Mouse (Mus musculus) cortical plate, adult 2 months (tissue): ENCODE results near the gene Rxfp4. TPM values are rescaled to one million over a fixed set of nuclear protein-coding genes. Genes with fewer than 3 reads are reported as not detected.

Experiments used
- H3K27ac ChIP-seq: fragments of 200-500 bp; 2 replicates; pipeline ENCODE4 v1.5.1; 2012; ENCODE audit warnings: low read length, control low read depth, inconsistent platforms; ENCODE audit not compliant: insufficient read depth
- H3K4me1 ChIP-seq: fragments of 200-500 bp; 2 replicates; pipeline ENCODE4 v1.6.1; 2011; ENCODE audit warnings: low read length; ENCODE audit not compliant: control insufficient read depth, insufficient read depth
- H3K4me3 ChIP-seq: fragments of 200-500 bp; 2 replicates; pipeline ENCODE4 v1.5.1; 2011; ENCODE audit warnings: mild to moderate bottlenecking, low read length, control low read depth; ENCODE audit not compliant: insufficient read depth
- CTCF ChIP-seq: fragments of 200-500 bp; IDR thresholded peaks from 2 replicates; pipeline ENCODE4 v1.5.1; 2011; ENCODE audit warnings: mild to moderate bottlenecking, control low read depth, low read length; ENCODE audit not compliant: insufficient read depth; ENCODE audit errors: extremely low read depth
- POLR2A ChIP-seq: fragments of 200-500 bp; IDR thresholded peaks from 2 replicates; pipeline ENCODE4 v1.6.1; 2011; ENCODE audit warnings: mild to moderate bottlenecking, low read length, control low read depth; ENCODE audit not compliant: insufficient read depth; ENCODE audit errors: extremely low read depth
- polyA plus RNA-seq: library from polyadenylated mRNA; depleted of rRNA; stranded (reverse); fragments of >200 nt; gene quantifications from 2 replicates; pipeline ENCODE4 v1.2.3, GENCODE M21; 2012

Rxfp4 gene
- polyA plus RNA-seq, 1 experiment: not detected

- Histone ChIP-seq H3K27ac (no peak overlapping the region), H3K4me1 (no peaks in the 10 kb centered on the region; the same call in 1 of the 2 replicates), H3K4me3 (no peak overlapping the region)
- TF ChIP-seq CTCF (no peak), POLR2A (no peak)
Measured at GRCm38 (mm10) chr3:88653516-88654370, 801 bp upstream of the Rxfp4 start.

- Histone ChIP-seq H3K27ac (no peak overlapping the region), H3K4me3 (no peak overlapping the region), H3K4me1 (no peaks in the 10 kb centered on the region; the same call in 1 of the 2 replicates)
- no peak for TF ChIP-seq CTCF
- TF ChIP-seq POLR2A: no peak
Measured at GRCm38 (mm10) chr3:88651669-88652618, 998 bp downstream of the Rxfp4 start.

- no peak for TF ChIP-seq CTCF
- TF ChIP-seq POLR2A: no peak
- Histone ChIP-seq H3K27ac (no peak overlapping the region), H3K4me1 (no peaks in the 10 kb centered on the region; the same call in 1 of the 2 replicates), H3K4me3 (no peak overlapping the region)
Measured at GRCm38 (mm10) chr3:88650713-88651504, 2.0 kb downstream of the Rxfp4 start.

- TF ChIP-seq CTCF (no peak), POLR2A (no peak)
- Histone ChIP-seq H3K4me3 (no peak overlapping the region), H3K27ac (no peak overlapping the region), H3K4me1 (no peaks in the 10 kb centered on the region; the same call in 1 of the 2 replicates)
Measured at GRCm38 (mm10) chr3:88649967-88650366, 3.0 kb downstream of the Rxfp4 start.

- Histone ChIP-seq H3K27ac (no peak overlapping the region), H3K4me1 (no peaks in the 10 kb centered on the region; the same call in 1 of the 2 replicates), H3K4me3 (no peak overlapping the region)
- TF ChIP-seq CTCF (no peak), POLR2A (no peak)
Measured at GRCm38 (mm10) chr3:88649186-88649585, 3.8 kb downstream of the Rxfp4 start.

- TF ChIP-seq POLR2A (peak; percentile 56; the same call in 1 of the 2 replicates), CTCF (no peak)
- Histone ChIP-seq H3K4me1 (no peaks in the 10 kb centered on the region; the same call in 1 of the 2 replicates), H3K4me3 (no peak overlapping the region), H3K27ac (no peak overlapping the region)
Measured at GRCm38 (mm10) chr3:88648452-88649168, 4.3 kb downstream of the Rxfp4 start.

- TF ChIP-seq POLR2A: no peak
- TF ChIP-seq CTCF: no peak
- Histone ChIP-seq H3K27ac (no peak overlapping the region), H3K4me1 (no peaks in the 10 kb centered on the region; the same call in 1 of the 2 replicates), H3K4me3 (no peak overlapping the region)
Measured at GRCm38 (mm10) chr3:88647779-88648413, 5.0 kb downstream of the Rxfp4 start.

GRCm38 (mm10) chr3:88647076-88647475 lies 5.9 kb downstream of the Rxfp4 start:
- no peak for TF ChIP-seq POLR2A
- H3K27ac ChIP-seq: no peak overlapping the region
- no peaks in the 10 kb centered on the region; the same call in 1 of the 2 replicates for H3K4me1 ChIP-seq
- no peak overlapping the region for H3K4me3 ChIP-seq
